Mouse (Mus musculus) brain, embryonic 14.5 days (tissue): ENCODE measurements around the gene Ndufa11.

Source experiments
- CTCF ChIP-seq: fragments of 200-500 bp; IDR thresholded peaks from 2 replicates; pipeline ENCODE4 v1.5.1; 2012; ENCODE audit warnings: inconsistent platforms, mild to moderate bottlenecking, moderate library complexity, borderline replicate concordance; ENCODE audit not compliant: insufficient read depth, insufficient read length; ENCODE audit errors: extremely low read depth
- POLR2A ChIP-seq: fragments of 200-500 bp; IDR thresholded peaks from 2 replicates; pipeline ENCODE4 v1.6.1; 2012; ENCODE audit warnings: mild to moderate bottlenecking, inconsistent platforms, borderline replicate concordance; ENCODE audit not compliant: poor library complexity, insufficient read depth, insufficient read length, severe bottlenecking; ENCODE audit errors: extremely low read depth

GRCm38 (mm10) chr17:56669766-56670165 is 47.8 kb upstream of the Ndufa11 start:
- TF ChIP-seq POLR2A (no peak), CTCF (no peak)
